Mouse (Mus musculus): ENCODE measurements around the gene Shld2. TPM values are rescaled to one million over a fixed set of nuclear protein-coding genes. Genes with fewer than 3 reads are reported as not detected.

Shld2 gene
- total and polyA plus RNA-seq, 2 experiments from 2014 or later: 2.9 to 10.9 TPM

DNA sequence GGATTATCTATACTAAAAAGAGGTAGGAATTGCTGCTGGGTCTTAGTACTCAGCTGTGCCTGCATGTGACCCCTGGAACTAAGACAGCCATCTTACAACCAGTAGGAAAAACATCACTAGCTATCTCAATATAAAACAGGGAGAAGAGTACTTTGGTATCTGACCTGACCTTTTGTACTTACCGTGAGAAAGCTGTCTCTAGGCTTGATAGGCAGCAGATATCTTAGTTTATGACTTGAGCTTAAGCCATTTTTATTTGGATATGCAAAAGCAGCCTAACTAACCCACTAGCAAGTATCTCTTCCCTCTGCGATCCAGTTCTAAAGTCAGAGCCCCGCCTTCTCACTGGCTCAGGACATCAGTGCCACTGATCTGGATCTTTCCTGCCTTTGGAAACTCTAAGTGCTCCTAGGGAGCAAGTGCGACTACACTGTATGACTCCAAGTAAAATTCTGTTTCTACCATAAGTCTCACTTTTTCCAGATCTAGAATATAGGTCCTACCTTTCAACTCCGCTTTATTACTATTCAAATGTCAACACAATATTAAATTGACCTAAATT is 7.5 kb downstream of the Shld2 start:
- Histone ChIP-seq H3K9me3 (replicated peaks; ENCODE audit: control insufficient read depth, low read length) (no peaks in the 10 kb centered on the region), H3K27ac (ENCODE audit: low read depth) (peak overlapping the region; percentile 8; the same call in 1 of the 2 replicates), H3K36me3 (replicated peaks; ENCODE audit: control insufficient read depth, insufficient read depth, low read length) (no peaks in the 10 kb centered on the region), H3K9ac (replicated peaks; ENCODE audit: low read depth, low read length) (no peak overlapping the region), H3K4me3 (ENCODE audit: low read depth, low read length) (no peak overlapping the region), H3K4me2 (ENCODE audit: low read depth, low read length) (no peak overlapping the region), H3K4me1 (ENCODE audit: control insufficient read depth, insufficient read depth) (peaks cover 1% of the 10 kb centered on the region; the same call in 1 of the 2 replicates), H3K27me3 (ENCODE audit: control insufficient read depth, insufficient read depth, low read length) (no peaks in the 10 kb centered on the region)
- ATAC-seq (ENCODE audit: insufficient read depth, low read depth): no peak
- no peak for TF ChIP-seq CTCF (IDR thresholded peaks at IDR 0.05; ENCODE audit: low read depth)
- no peak for TF ChIP-seq EP300 (IDR thresholded peaks at IDR 0.05; ENCODE audit: low read depth)
- DNase-seq (ENCODE audit: low spot score): no peak
- WGBS: 67% methylated on average over 5 of the region's 5 CpGs

DNA sequence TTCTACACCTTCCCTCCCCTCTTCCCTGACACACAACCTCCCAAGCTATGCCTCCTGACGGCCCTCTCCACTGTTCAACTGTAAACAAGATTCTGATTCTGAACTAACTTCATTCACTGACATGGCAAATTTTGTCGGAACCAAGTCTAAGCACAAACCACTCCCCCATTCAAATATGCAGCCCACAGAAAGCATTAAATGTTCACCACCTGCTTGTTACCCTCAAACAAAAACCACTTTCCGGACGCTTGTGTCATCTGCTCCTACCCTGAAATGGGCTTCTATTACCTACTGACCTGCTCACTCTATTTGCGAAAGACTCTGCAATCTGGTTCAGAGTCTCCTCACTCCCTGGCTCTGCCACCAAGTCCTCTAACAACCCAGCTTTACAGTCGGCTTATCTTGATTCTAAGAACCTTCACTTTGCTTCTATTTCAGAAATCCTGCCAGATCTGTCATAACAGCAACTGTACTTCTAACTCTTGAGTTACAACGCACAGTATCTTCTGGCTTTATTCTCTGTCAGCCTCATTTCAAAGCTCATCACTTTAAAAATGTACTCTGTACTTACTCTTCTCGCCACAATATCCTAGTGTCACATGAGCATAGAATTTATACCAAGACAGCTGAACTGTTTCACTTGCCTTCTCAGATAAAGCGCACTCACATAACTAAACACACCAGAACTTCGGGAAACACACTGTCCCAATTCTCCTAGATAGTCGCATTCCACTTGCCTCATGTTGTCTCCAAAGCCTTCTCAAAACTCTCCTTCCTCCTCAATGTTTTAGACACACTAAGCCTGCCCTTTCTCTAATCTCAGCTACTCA is 11.2 kb downstream of the Shld2 start:
- no peak for DNase-seq (ENCODE audit: low spot score)
- TF ChIP-seq CTCF (IDR thresholded peaks at IDR 0.05; ENCODE audit: low read depth) (no peak), EP300 (IDR thresholded peaks at IDR 0.05; ENCODE audit: low read depth) (no peak)
- Histone ChIP-seq H3K36me3 (replicated peaks; ENCODE audit: control insufficient read depth, insufficient read depth, low read length) (no peaks in the 10 kb centered on the region), H3K9me3 (replicated peaks; ENCODE audit: control insufficient read depth, low read length) (no peaks in the 10 kb centered on the region), H3K27ac (ENCODE audit: low read depth) (no peak overlapping the region), H3K4me1 (ENCODE audit: control insufficient read depth, insufficient read depth) (peaks cover 3% of the 10 kb centered on the region; the same call in 1 of the 2 replicates), H3K4me2 (ENCODE audit: low read depth, low read length) (no peak overlapping the region), H3K9ac (replicated peaks; ENCODE audit: low read depth, low read length) (no peak overlapping the region), H3K27me3 (ENCODE audit: control insufficient read depth, insufficient read depth, low read length) (no peaks in the 10 kb centered on the region), H3K4me3 (ENCODE audit: low read depth, low read length) (no peak overlapping the region)
- WGBS: 53% methylated on average over 11 of the region's 11 CpGs
- no peak for ATAC-seq (ENCODE audit: insufficient read depth, low read depth)

DNA sequence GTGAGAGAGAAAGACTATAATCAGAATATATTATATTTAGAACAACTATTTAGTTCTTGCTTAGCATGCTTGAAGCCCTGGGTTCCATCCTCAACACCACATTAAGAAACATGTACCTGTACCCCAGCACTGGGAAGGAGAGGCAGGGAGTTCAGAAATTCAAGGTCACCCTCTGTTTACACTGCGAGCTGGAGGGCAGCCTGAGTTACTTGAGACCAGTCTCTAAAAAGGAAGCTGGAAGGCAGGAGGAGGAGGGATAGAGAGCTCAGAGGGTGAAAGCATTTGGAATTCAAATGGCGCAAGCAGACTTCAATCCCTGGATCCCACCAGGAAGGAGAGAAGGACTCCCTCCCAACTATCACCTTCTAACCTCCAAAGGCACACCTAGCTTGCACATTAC is 12.7 kb downstream of the Shld2 start:
- DNase-seq (ENCODE audit: low spot score) (no peak), ATAC-seq (ENCODE audit: insufficient read depth, low read depth) (no peak)
- Histone ChIP-seq H3K27ac (ENCODE audit: low read depth) (no peak overlapping the region), H3K27me3 (ENCODE audit: control insufficient read depth, insufficient read depth, low read length) (no peaks in the 10 kb centered on the region), H3K36me3 (replicated peaks; ENCODE audit: control insufficient read depth, insufficient read depth, low read length) (no peaks in the 10 kb centered on the region), H3K9me3 (replicated peaks; ENCODE audit: control insufficient read depth, low read length) (no peaks in the 10 kb centered on the region), H3K9ac (replicated peaks; ENCODE audit: low read depth, low read length) (no peak overlapping the region), H3K4me2 (ENCODE audit: low read depth, low read length) (no peak overlapping the region), H3K4me1 (ENCODE audit: control insufficient read depth, insufficient read depth) (peaks cover 3% of the 10 kb centered on the region; the same call in 1 of the 2 replicates), H3K4me3 (ENCODE audit: low read depth, low read length) (no peak overlapping the region)
- 57% methylated on average over 2 of the region's 2 CpGs for WGBS
- TF ChIP-seq CTCF (IDR thresholded peaks at IDR 0.05; ENCODE audit: low read depth) (no peak), EP300 (IDR thresholded peaks at IDR 0.05; ENCODE audit: low read depth) (no peak)

DNA sequence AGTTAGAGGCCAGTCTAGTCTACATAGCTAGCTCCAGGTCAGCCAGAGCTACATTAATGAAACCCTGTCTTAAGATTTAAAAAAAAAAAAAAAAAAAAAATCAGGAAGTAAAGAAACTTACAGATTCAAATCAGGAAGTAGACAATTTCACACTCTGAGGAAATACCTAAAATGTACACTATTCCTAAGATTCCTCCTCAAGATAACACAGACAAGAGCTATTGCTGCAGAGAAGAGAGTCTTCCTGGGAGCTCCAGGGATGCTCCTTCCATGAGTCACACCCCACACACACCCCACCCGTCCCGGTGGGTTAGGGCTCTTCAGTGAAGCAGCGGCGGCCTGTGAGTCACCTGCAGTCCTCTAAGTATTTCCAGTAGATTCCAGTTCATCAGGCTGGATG is 13.3 kb downstream of the Shld2 start:
- DNase-seq (ENCODE audit: low spot score): no peak
- Histone ChIP-seq H3K27ac (ENCODE audit: low read depth) (no peak overlapping the region), H3K4me3 (ENCODE audit: low read depth, low read length) (no peak overlapping the region), H3K4me1 (ENCODE audit: control insufficient read depth, insufficient read depth) (peaks cover 3% of the 10 kb centered on the region; the same call in 1 of the 2 replicates), H3K36me3 (replicated peaks; ENCODE audit: control insufficient read depth, insufficient read depth, low read length) (no peaks in the 10 kb centered on the region), H3K9ac (replicated peaks; ENCODE audit: low read depth, low read length) (no peak overlapping the region), H3K9me3 (replicated peaks; ENCODE audit: control insufficient read depth, low read length) (no peaks in the 10 kb centered on the region), H3K4me2 (ENCODE audit: low read depth, low read length) (no peak overlapping the region), H3K27me3 (ENCODE audit: control insufficient read depth, insufficient read depth, low read length) (no peaks in the 10 kb centered on the region)
- WGBS: 19% methylated on average over 4 of the region's 4 CpGs
- no peak for TF ChIP-seq CTCF (IDR thresholded peaks at IDR 0.05; ENCODE audit: low read depth)
- no peak for TF ChIP-seq EP300 (IDR thresholded peaks at IDR 0.05; ENCODE audit: low read depth)
- ATAC-seq (ENCODE audit: insufficient read depth, low read depth): no peak

DNA sequence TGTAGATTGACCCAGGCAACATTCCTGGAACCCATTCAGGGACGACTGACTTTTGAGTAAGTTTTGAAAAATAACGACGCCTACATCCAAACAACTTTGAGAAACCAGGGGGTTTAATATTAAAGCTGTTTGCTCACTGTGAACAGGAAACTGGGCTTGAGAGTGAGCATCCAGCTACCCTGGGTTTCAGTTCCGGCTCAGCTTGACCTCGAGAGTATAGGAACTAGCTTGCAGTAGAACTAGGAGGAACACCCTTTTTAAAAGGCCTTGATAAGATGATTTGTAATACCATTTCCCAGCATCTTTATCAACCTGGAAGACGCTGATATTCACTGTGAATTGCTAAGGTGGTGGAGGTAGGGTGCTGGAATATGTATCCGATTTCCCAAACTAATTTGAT is 13.9 kb downstream of the Shld2 start:
- H3K9me3 ChIP-seq (replicated peaks; ENCODE audit: control insufficient read depth, low read length): no peaks in the 10 kb centered on the region
- DNase-seq (ENCODE audit: low spot score) (no peak), ATAC-seq (ENCODE audit: insufficient read depth, low read depth) (no peak)
- H3K4me1 ChIP-seq (ENCODE audit: control insufficient read depth, insufficient read depth): peaks cover 3% of the 10 kb centered on the region; the same call in 1 of the 2 replicates
- no peaks in the 10 kb centered on the region for H3K36me3 ChIP-seq (replicated peaks; ENCODE audit: control insufficient read depth, insufficient read depth, low read length)
- TF ChIP-seq CTCF (IDR thresholded peaks at IDR 0.05; ENCODE audit: low read depth) (no peak), EP300 (IDR thresholded peaks at IDR 0.05; ENCODE audit: low read depth) (no peak)
- WGBS: 78% methylated on average over 7 of the region's 7 CpGs
- no peaks in the 10 kb centered on the region for H3K27me3 ChIP-seq (ENCODE audit: control insufficient read depth, insufficient read depth, low read length)
- H3K4me2 ChIP-seq (ENCODE audit: low read depth, low read length): no peak overlapping the region
- no peak overlapping the region for H3K27ac ChIP-seq (ENCODE audit: low read depth)
- no peak overlapping the region for H3K9ac ChIP-seq (replicated peaks; ENCODE audit: low read depth, low read length)
- no peak overlapping the region for H3K4me3 ChIP-seq (ENCODE audit: low read depth, low read length)
